Mouse (Mus musculus) forebrain, embryonic 11.5 days (tissue): ENCODE measurements around the gene Sema5a. TPM values are rescaled to one million over a fixed set of nuclear protein-coding genes. Genes with fewer than 3 reads are reported as not detected.
A peak's percentile ranks its signal among the peaks of the same experiment; 100 is the strongest.

ENCODE experiments used
- ATAC-seq: fragments of 200-750 bp; cut with Nextera tagmentation; replicated peaks from 2 replicates; pipeline ENCODE4 v1.8.0; 2017; ENCODE audit warnings: moderate TSS enrichment; ENCODE audit not compliant: low FRiP score
- DNase-seq: peaks from one replicate; pipeline ENCODE4 v3.0.0-alpha.2; 2017; ENCODE audit warnings: low spot score
- H3K27ac ChIP-seq: fragments of 300-500 bp; sonication (generic); 2 replicates; pipeline ENCODE4 v1.5.1; 2014; ENCODE audit warnings: low read depth, low read length
- H3K27me3 ChIP-seq: fragments of 300-500 bp; sonication (generic); 2 replicates; pipeline ENCODE4 v1.6.1; 2014; ENCODE audit warnings: mild to moderate bottlenecking, low read length, mixed read lengths; ENCODE audit not compliant: control insufficient read depth, insufficient read depth
- H3K36me3 ChIP-seq: fragments of 300-500 bp; sonication (generic); 2 replicates; pipeline ENCODE4 v1.6.1; 2014; ENCODE audit warnings: mild to moderate bottlenecking, low read length, moderate library complexity, mixed read lengths; ENCODE audit not compliant: control insufficient read depth, insufficient read depth
- H3K4me1 ChIP-seq: fragments of 300-500 bp; sonication (generic); replicated peaks from 2 replicates; pipeline ENCODE4 v1.6.1; 2014; ENCODE audit warnings: low read length, mixed read lengths; ENCODE audit not compliant: control insufficient read depth, insufficient read depth
- H3K4me2 ChIP-seq: fragments of 300-500 bp; sonication (generic); 2 replicates; pipeline ENCODE4 v1.6.1; 2014; ENCODE audit warnings: low read depth, mild to moderate bottlenecking, low read length, moderate library complexity, mixed read lengths; ENCODE audit not compliant: severe bottlenecking
- H3K4me3 ChIP-seq: fragments of 300-500 bp; sonication (generic); 2 replicates; pipeline ENCODE4 v1.5.1; 2014; ENCODE audit warnings: low read depth, low read length
- H3K9ac ChIP-seq: fragments of 300-500 bp; sonication (generic); 2 replicates; pipeline ENCODE4 v1.6.1; 2014; ENCODE audit warnings: low read length
- H3K9me3 ChIP-seq: fragments of 300-500 bp; sonication (generic); 2 replicates; pipeline ENCODE4 v1.6.1; 2016; ENCODE audit warnings: low read length, mixed read lengths; ENCODE audit not compliant: control insufficient read depth
- WGBS: fragments of 180-500 bp; shearing (Covaris S2); extraction: QIAGEN DNeasy Blood & Tissue Kit; methylation state at CpG from one replicate; pipeline ENCODE4 v1.1.7; 2014; 5-methylcytosine and 5-hydroxymethylcytosine counted together
- polyA plus RNA-seq: library from polyadenylated mRNA; unstranded; fragments of >200 nt; fragmentation: Nextera tagmentation; extraction: Ambion mirVana; gene quantifications from 2 replicates; pipeline ENCODE4 v1.2.1, GENCODE M21; 2014

Sema5a gene
- polyA plus RNA-seq, 1 experiment from 2014 or later = 16.2 TPM

DNA sequence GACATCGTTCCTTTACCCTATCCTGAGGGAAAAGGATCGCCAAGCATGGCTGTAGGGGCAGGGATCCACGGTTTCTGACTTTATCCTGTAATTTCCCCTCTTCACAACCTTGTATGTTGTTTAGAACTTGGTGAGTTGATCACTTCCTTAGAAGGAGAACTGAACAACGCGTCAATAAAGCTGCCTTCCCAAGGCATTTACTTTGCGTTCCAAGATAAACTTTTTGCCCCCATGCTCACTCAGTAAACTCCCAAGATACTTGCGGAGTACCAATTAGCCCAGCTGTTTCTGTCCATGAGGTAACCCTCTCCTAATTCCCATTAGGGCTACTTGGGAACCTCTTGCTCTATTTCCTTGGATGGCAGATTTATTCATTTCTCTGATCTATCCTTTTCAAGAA lies 786 bp upstream of the Sema5a start:
- ATAC-seq (no peak), DNase-seq (no peak)
- 66% methylated on average over 7 of the region's 7 CpGs for WGBS
- Histone ChIP-seq H3K27ac (no peak overlapping the region), H3K9ac (peak overlapping the region; percentile 49; the same call in 1 of the 2 replicates), H3K4me2 (peak overlapping the region; percentile 100), H3K36me3 (no peaks in the 10 kb centered on the region), H3K4me3 (peak overlapping the region; percentile 57), H3K9me3 (no peaks in the 10 kb centered on the region), H3K4me1 (no peaks in the 10 kb centered on the region), H3K27me3 (no peaks in the 10 kb centered on the region)

DNA sequence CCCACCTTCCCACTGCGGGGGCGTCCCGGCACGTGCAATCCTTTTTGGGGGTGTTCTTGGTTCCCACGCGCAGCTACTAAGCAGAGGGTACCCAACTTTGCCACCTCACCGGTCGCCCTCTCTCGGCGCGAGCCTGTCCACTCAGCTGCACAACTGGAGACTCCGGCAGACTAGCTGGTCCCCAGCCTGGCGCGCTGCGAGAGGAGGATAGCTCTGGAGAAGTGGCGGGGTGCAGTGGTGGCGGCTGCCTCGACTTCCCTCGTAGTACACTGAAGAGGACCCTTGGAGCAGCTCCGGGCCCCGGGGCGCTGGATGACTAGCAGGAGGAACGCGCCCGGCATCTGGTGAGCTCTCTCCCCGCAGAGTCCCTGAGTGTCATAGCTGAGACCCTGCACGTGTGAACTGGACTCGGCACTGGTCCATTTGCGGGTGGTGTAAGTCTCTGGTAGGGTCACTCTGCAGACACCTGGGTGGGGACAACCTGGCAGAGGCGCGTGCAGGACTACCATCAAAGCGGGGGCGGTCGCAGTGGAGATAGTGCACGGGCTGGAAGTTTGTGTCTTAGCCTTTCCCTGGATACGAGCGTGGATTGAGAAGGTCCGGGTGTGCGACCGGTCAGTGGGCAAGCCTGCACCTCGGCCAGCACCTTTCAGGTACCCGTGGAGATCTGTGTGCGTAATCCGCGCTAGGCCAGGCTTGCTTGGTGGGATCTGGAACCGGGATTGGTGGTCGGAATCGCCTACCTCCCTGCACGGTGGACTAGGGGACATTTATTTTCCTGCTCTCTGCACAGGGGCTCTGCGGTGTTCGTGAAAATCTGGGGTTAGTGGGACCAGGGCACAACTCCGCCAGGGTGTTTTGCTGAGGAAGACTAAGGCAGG lies 586 bp downstream of the Sema5a start:
- peak overlapping the region; percentile 71 for H3K9ac ChIP-seq
- WGBS = under 1% methylated on average over 52 of the region's 52 CpGs
- H3K9me3 ChIP-seq = no peaks in the 10 kb centered on the region
- peak; percentile 72 for ATAC-seq
- no peaks in the 10 kb centered on the region for H3K4me1 ChIP-seq
- DNase-seq = peak; percentile 74
- peak overlapping the region; percentile 57 for H3K4me3 ChIP-seq
- H3K27me3 ChIP-seq = no peaks in the 10 kb centered on the region
- no peaks in the 10 kb centered on the region for H3K36me3 ChIP-seq
- peak overlapping the region; percentile 100 for H3K4me2 ChIP-seq
- no peak overlapping the region for H3K27ac ChIP-seq

DNA sequence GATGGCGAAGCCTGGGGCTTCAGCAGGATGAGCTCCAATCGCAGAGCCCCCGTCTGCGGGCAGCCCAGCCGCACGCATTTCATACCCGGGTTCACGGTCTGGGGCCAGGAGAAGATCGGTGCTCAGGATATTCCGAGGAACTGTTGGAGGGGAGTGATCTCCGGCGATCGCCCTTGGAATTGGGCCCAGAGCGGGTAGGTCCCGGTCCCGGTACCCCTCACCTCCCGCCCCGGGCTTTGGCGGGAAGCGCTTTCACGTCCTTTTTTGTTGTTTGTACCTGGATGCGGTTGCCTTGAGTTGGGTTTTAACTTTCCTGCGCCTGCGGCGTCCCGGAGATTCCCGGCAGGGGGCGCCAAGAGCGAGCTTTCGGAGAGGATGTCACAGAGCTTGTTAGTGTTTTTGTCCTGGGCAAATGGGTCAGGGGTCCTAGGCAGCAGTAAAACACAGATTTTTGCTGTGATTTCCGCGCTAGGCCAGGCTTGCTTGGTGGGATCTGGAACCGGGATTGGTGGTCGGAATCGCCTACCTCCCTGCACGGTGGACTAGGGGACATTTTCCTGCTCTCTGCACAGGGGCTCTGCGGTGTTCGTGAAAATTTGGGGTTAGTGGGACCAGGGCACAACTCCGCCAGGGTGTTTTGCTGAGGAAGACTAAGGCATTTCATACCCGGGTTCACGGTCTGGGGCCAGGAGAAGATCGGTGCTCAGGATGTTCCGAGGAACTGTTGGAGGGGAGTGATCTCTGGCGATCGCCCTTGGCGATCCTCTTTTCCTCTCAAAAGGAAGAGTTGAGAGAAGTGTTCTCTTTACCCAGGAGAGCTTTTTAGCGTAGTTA lies 1.4 kb downstream of the Sema5a start:
- DNase-seq (peak; percentile 94), ATAC-seq (peak; percentile 60)
- WGBS = 1% methylated on average over 47 of the region's 47 CpGs
- Histone ChIP-seq H3K4me2 (peak overlapping the region; percentile 100), H3K36me3 (no peaks in the 10 kb centered on the region), H3K4me3 (peak overlapping the region; percentile 57), H3K27ac (no peak overlapping the region), H3K9ac (peak overlapping the region; percentile 71), H3K4me1 (no peaks in the 10 kb centered on the region), H3K9me3 (no peaks in the 10 kb centered on the region), H3K27me3 (no peaks in the 10 kb centered on the region)

DNA sequence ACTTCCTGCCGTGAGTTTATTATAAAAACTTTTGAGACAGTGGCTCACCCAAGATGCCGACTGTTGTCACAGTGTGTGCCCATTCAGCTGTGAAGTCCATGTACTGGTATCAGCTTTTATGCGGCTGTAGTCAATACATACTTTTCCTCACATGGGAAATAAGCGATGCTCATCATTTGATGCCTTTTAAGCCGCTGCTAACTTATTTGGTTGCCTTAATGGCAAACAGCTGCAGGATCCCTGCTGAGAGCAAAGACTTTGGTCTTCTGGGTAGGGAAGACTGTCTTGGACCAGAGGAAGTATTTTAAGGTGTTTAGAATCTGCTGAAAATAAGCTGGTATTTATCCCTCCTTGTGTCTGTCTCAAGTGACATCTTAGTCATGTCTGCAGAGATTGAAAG lies 2.7 kb downstream of the Sema5a start:
- Histone ChIP-seq H3K9ac (no peak overlapping the region), H3K36me3 (no peaks in the 10 kb centered on the region), H3K9me3 (no peaks in the 10 kb centered on the region), H3K27me3 (no peaks in the 10 kb centered on the region), H3K4me2 (peak overlapping the region; percentile 100; the same call in 1 of the 2 replicates), H3K27ac (no peak overlapping the region), H3K4me3 (peak overlapping the region; percentile 57), H3K4me1 (no peaks in the 10 kb centered on the region)
- 60% methylated on average over 5 of the region's 5 CpGs for WGBS
- DNase-seq (no peak), ATAC-seq (no peak)

DNA sequence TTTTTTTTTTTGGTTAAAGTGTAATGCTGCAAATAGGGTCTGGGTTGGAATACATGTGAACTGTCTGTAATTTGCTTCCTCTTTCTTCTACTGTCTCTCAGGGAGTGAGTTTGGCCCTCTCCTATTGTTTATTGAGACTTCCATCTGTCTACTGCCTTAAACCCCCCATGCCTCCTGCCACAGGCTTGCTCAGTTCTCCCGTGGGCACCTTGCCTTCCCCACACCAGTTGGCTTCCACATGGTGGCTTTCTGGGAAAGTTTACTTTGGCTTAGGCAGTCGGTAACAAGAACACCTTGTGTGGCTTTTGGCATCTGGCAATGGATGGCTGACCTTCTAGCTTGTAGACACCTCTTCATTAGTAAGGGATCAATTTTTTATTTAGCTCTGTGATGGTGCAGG lies 10.2 kb downstream of the Sema5a start:
- Histone ChIP-seq H3K27ac (no peak overlapping the region), H3K9ac (no peak overlapping the region), H3K4me3 (no peak overlapping the region), H3K4me2 (no peak overlapping the region), H3K9me3 (no peaks in the 10 kb centered on the region), H3K36me3 (no peaks in the 10 kb centered on the region), H3K4me1 (no peaks in the 10 kb centered on the region; the same call in 1 of the 2 replicates), H3K27me3 (no peaks in the 10 kb centered on the region)
- 84% methylated on average over 2 of the region's 2 CpGs for WGBS
- no peak for ATAC-seq
- DNase-seq = no peak

DNA sequence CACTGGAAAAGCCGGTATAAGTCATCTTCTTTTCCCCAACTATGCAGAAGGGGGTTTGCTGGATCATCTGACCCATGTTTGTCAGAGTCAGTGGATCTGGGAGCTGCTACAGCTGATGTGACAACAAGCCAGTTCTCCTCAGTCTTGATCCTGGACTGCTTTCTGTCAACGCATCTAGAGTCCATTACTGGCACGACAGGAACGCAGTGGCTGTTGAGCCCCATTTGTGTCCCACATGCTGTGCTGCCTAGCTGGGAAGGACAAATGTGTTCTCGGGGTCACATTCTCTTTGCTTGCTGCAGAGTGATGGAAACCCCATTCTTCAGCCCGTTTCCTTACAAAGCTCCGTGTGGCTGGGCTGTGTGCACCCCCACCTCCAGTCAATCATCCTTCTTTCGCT lies 12.7 kb downstream of the Sema5a start:
- WGBS = 74% methylated on average over 8 of the region's 8 CpGs
- DNase-seq = no peak
- Histone ChIP-seq H3K27ac (no peak overlapping the region), H3K4me1 (no peaks in the 10 kb centered on the region; the same call in 1 of the 2 replicates), H3K9me3 (no peaks in the 10 kb centered on the region), H3K27me3 (no peaks in the 10 kb centered on the region), H3K9ac (no peak overlapping the region), H3K36me3 (no peaks in the 10 kb centered on the region), H3K4me2 (no peak overlapping the region), H3K4me3 (no peak overlapping the region)
- ATAC-seq = no peak

DNA sequence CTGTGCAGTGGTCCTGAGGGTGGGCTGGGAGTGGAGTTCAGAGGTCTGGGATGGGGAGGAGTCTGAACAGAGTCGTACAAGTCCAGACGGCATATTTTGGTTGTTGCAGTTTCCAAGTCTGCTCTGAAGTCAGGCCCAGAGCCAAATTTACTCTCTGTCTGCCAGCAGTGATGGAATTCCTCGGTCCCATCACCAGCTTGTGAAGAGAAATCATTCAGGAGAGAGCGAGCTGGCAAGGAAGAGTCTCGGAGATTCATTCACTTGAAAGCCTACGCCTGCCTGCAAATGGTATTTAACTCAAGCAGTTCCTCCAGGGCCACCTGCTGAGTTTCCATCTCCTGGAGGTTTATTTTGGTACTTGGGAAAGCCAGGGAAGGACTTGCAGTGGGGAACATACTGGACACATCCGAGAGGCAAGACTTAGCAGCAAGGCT lies 13.3 kb downstream of the Sema5a start:
- DNase-seq = no peak

DNA sequence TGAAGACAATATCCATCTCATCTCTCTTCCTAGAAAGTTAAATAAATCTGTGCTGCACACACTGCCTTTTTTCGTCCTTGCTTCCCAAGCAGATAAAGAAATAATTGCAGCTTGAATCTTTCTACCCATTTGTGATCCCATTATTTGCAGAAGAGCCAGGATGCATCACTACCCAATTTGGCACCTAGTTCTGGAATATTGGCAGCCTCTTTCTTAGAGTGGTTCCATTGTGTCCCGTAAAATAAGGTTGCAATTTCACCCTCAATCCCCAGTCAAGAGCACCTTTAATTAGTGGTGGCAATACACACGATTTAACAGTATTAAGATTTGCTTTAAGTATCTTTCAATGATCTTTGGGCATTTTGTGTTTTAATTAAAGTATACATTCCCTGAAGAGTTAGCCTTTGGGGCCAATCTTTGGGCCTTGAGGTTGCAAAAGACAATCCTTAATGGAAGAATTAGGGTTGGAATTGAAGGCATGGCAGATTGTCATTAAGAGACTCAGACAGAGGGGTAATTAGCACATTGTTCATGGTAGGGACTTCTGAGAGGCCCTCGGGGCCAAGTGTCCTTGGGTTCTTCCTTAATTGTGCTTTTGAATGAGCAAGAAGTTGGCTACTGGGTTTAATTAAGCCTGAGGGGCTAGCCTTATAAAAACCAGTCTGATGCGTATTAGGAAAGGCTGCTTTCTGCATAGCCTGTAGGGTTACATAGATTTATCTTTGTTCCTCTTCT lies 14.9 kb downstream of the Sema5a start:
- H3K4me2 ChIP-seq = no peak overlapping the region
- no peak overlapping the region for H3K27ac ChIP-seq
- H3K9me3 ChIP-seq = no peaks in the 10 kb centered on the region
- H3K9ac ChIP-seq = no peak overlapping the region
- H3K4me1 ChIP-seq = no peaks in the 10 kb centered on the region; the same call in 1 of the 2 replicates
- DNase-seq (no peak), ATAC-seq (peak; percentile 63; the same call in 1 of the 2 replicates)
- H3K4me3 ChIP-seq = no peak overlapping the region
- H3K27me3 ChIP-seq = no peaks in the 10 kb centered on the region
- H3K36me3 ChIP-seq = no peaks in the 10 kb centered on the region
- 28% methylated on average over 5 of the region's 5 CpGs for WGBS

More for the DNA sequence above, 13.3 kb downstream of the Sema5a start:
- no peak for ATAC-seq
- no peaks in the 10 kb centered on the region; the same call in 1 of the 2 replicates for H3K4me1 ChIP-seq
- H3K4me2 ChIP-seq = no peak overlapping the region
- H3K4me3 ChIP-seq = no peak overlapping the region
- no peak overlapping the region for H3K9ac ChIP-seq
- H3K27ac ChIP-seq = no peak overlapping the region
- no peaks in the 10 kb centered on the region for H3K9me3 ChIP-seq
- no peaks in the 10 kb centered on the region for H3K36me3 ChIP-seq
- 54% methylated on average over 7 of the region's 7 CpGs for WGBS
- H3K27me3 ChIP-seq = no peaks in the 10 kb centered on the region
